Mouse (Mus musculus): ENCODE results near the gene Morn4. TPM values are rescaled to one million over a fixed set of nuclear protein-coding genes. Genes with fewer than 3 reads are reported as not detected.
A peak's percentile ranks its signal among the peaks of the same experiment; 100 is the strongest.

Morn4 gene
- polyA plus RNA-seq, 1 experiment = 190 TPM

DNA sequence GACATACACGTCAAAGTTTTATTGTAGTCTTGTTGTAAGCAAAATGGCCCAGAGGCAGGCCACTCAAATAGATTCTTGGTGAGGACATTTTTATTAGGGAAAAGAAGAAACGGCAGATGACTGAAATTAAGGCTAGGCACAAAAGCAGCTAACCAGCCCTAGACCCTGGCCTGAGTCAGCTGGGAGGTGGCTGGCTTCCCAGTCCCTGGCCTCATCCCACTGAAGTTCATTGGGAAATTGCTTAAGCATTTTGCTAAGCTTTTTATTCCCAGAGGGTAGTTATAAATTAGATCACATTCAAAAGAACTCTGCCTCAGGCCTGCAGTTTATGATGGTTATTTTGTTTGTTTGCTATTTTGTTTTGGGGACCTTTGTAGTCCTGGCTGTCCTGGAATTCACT lies 30.3 kb downstream of the Morn4 start:
- Histone ChIP-seq H3K36me3 (ENCODE audit: control insufficient read depth, insufficient read depth, low read length) (no peaks in the 10 kb centered on the region), H3K27ac (ENCODE audit: control insufficient read depth, insufficient read depth, low read depth, low read length) (no peak overlapping the region), H3K27me3 (ENCODE audit: control insufficient read depth, insufficient read depth, low read length) (no peaks in the 10 kb centered on the region), H3K4me3 (ENCODE audit: control insufficient read depth, low read depth, low read length) (no peak overlapping the region), H3K4me1 (ENCODE audit: control insufficient read depth, insufficient read depth, low read length) (peaks cover 10% of the 10 kb centered on the region)
- TF ChIP-seq POLR2A (IDR thresholded peaks at IDR 0.05; ENCODE audit: control insufficient read depth, low read depth, low read length) (no peak), CTCF (IDR thresholded peaks at IDR 0.05; ENCODE audit: control insufficient read depth, insufficient read depth, insufficient replicate concordance, low read depth, low read length) (no peak)

DNA sequence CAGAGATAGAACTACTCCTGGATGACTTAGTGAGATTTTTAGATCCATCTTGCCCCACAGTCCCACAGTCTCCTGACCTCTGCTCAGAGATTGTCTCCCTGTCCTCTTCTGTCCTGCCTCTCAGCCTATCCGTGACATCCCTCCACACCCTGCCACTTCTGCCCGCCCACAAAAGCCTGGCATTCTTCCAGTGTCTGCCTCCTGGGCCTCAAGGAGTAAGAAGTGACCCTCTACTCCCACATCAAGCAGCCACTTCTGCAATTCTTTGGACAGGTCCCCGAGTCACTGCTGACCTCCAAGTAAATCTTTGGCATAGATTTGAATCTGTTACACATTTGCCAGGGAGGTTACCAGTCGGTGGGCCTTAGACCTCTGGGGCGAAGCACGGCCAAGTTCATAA lies 31.9 kb downstream of the Morn4 start:
- H3K27me3 ChIP-seq (ENCODE audit: control insufficient read depth, insufficient read depth, low read length) = no peaks in the 10 kb centered on the region
- no peaks in the 10 kb centered on the region for H3K36me3 ChIP-seq (ENCODE audit: control insufficient read depth, insufficient read depth, low read length)
- TF ChIP-seq CTCF (IDR thresholded peaks at IDR 0.05; ENCODE audit: control insufficient read depth, insufficient read depth, insufficient replicate concordance, low read depth, low read length) (no peak), POLR2A (IDR thresholded peaks at IDR 0.05; ENCODE audit: control insufficient read depth, low read depth, low read length) (no peak)
- H3K4me1 ChIP-seq (ENCODE audit: control insufficient read depth, insufficient read depth, low read length) = peaks cover 5% of the 10 kb centered on the region; the same call in 1 of the 2 replicates
- peak overlapping the region; percentile 91 for H3K4me3 ChIP-seq (ENCODE audit: control insufficient read depth, low read depth, low read length)
- no peak overlapping the region for H3K27ac ChIP-seq (ENCODE audit: control insufficient read depth, insufficient read depth, low read depth, low read length)

DNA sequence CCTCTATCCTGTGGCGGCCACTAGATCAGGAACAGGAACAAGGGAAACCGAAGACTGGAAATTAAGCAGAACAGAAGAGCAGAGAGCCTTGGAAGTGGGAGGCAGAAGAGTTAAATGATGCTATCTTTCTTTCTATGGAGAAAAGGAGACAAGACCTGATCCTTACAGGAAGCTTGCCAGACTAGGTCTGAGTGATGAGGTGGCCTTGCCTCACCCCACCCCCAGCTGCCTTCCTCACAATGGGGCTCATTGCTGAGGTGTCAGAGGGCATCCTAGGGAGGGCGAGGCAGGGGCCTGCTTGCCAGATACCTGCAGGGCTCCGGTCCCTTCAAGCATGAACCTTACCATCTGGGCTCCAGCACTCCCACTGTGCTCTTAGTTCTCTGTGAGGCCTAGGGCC lies 34.2 kb downstream of the Morn4 start, which contains the start of gene 4933411K16Rik:
Gene 4933411K16Rik, plus strand, starts transcription at position 301 of the 400 bp plus-strand sequence.
- Histone ChIP-seq H3K4me1 (ENCODE audit: control insufficient read depth, insufficient read depth, low read length) (no peaks in the 10 kb centered on the region; the same call in 1 of the 2 replicates), H3K27me3 (ENCODE audit: control insufficient read depth, insufficient read depth, low read length) (no peaks in the 10 kb centered on the region), H3K36me3 (ENCODE audit: control insufficient read depth, insufficient read depth, low read length) (no peaks in the 10 kb centered on the region), H3K27ac (ENCODE audit: control insufficient read depth, insufficient read depth, low read depth, low read length) (peak within 1 kb of the TSS; percentile 83), H3K4me3 (ENCODE audit: control insufficient read depth, low read depth, low read length) (peak within 1 kb of the TSS; percentile 91)
- no peak for TF ChIP-seq CTCF (IDR thresholded peaks at IDR 0.05; ENCODE audit: control insufficient read depth, insufficient read depth, insufficient replicate concordance, low read depth, low read length)
- peak; percentile 68; the same call in 1 of the 2 replicates for TF ChIP-seq POLR2A (IDR thresholded peaks at IDR 0.05; ENCODE audit: control insufficient read depth, low read depth, low read length)

DNA sequence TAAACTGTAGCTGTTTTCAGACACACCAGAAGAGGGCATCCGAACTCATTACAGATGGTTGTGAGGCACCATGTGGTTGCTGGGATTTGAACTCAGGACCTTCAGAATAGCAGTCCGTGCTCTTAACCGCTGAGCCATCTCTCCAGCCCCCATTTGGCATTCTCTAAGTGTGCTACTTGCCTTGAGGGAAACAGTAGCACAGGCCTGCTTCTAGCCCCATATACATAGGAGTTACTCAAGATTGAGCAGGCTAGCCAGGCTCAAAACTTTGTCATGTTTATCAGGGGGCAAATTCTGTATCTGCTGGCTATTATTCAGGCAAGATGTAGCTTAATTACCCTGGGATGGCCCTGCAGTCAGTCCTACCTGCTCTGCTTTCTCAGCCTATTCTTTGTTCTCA lies 34.8 kb downstream of the Morn4 start:
- Histone ChIP-seq H3K27ac (ENCODE audit: control insufficient read depth, insufficient read depth, low read depth, low read length) (peak overlapping the region; percentile 83), H3K27me3 (ENCODE audit: control insufficient read depth, insufficient read depth, low read length) (no peaks in the 10 kb centered on the region), H3K4me1 (ENCODE audit: control insufficient read depth, insufficient read depth, low read length) (no peaks in the 10 kb centered on the region; the same call in 1 of the 2 replicates), H3K36me3 (ENCODE audit: control insufficient read depth, insufficient read depth, low read length) (no peaks in the 10 kb centered on the region), H3K4me3 (ENCODE audit: control insufficient read depth, low read depth, low read length) (peak overlapping the region; percentile 91)
- TF ChIP-seq CTCF (IDR thresholded peaks at IDR 0.05; ENCODE audit: control insufficient read depth, insufficient read depth, insufficient replicate concordance, low read depth, low read length) (no peak), POLR2A (IDR thresholded peaks at IDR 0.05; ENCODE audit: control insufficient read depth, low read depth, low read length) (no peak)

DNA sequence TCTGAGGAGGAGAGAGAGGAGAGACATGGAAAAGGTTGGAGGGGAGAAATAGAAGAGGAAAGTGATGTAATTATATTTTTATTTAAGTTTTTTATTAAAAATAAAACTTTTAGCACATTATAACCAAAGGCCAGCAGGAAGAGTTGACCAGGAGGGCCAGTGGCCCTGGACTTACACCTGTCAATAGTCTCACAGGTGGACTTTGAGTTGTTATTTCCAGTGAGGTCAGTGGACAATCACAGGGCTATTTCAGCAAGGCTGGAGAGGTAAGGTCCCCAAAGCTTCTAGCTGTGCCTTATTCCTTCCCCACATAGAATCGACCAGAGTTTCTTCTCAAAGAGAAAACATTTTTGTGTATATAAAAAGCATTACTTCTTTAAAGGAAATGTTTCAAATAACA lies 35.9 kb downstream of the Morn4 start:
- Histone ChIP-seq H3K27me3 (ENCODE audit: control insufficient read depth, insufficient read depth, low read length) (no peaks in the 10 kb centered on the region), H3K4me1 (ENCODE audit: control insufficient read depth, insufficient read depth, low read length) (peaks cover 8% of the 10 kb centered on the region), H3K4me3 (ENCODE audit: control insufficient read depth, low read depth, low read length) (no peak overlapping the region), H3K27ac (ENCODE audit: control insufficient read depth, insufficient read depth, low read depth, low read length) (no peak overlapping the region), H3K36me3 (ENCODE audit: control insufficient read depth, insufficient read depth, low read length) (no peaks in the 10 kb centered on the region)
- TF ChIP-seq CTCF (IDR thresholded peaks at IDR 0.05; ENCODE audit: control insufficient read depth, insufficient read depth, insufficient replicate concordance, low read depth, low read length) = no peak
- TF ChIP-seq POLR2A (IDR thresholded peaks at IDR 0.05; ENCODE audit: control insufficient read depth, low read depth, low read length) = no peak

DNA sequence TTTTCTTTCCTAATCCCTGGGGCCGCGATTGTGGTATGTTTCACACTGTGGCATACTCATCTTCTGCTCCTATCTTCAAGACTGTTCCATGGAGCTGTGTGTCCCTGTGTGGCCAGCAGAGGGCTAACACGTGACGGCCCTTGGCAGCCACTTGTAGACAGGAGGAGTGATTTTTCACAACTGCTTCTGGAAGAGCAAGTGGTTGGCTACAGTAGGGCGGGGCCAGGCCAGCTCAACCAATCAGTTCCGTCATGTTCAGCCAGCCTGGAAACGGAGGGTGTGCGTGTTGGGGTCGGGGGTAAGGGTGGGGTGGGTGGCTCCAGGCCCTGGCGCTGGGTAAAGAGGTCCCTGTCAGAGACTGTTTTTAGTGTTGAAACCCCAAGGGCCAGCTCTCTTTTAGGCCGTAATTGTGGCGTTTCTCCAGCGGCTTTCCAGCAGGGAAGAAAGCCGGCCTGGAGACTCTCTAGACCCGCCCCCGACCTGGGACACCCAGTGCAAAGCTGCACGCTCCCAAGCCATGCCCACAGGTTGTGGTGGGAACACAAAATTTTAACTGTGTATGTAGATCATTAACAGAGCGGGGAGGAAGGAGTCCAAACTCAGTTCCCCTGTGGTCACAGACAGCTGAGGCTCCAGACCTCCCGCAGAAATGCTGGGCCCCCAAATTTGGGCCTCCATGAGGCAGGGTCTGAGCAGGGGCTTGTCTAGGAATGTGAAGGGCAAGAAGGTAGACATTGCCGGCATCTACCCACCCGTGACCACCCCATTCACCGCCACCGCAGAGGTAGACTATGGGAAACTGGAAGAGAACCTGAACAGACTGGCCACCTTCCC lies 40.7 kb downstream of the Morn4 start, which contains the start of gene Hoga1:
Gene Hoga1, plus strand, starts transcription at position 342 of the 834 bp plus-strand sequence.
- Histone ChIP-seq H3K4me3 (ENCODE audit: control insufficient read depth, low read depth, low read length) (peak within 1 kb of the TSS; percentile 28), H3K27me3 (ENCODE audit: control insufficient read depth, insufficient read depth, low read length) (no peaks in the 10 kb centered on the region), H3K4me1 (ENCODE audit: control insufficient read depth, insufficient read depth, low read length) (peaks cover 15% of the 10 kb centered on the region), H3K36me3 (ENCODE audit: control insufficient read depth, insufficient read depth, low read length) (no peaks in the 10 kb centered on the region), H3K27ac (ENCODE audit: control insufficient read depth, insufficient read depth, low read depth, low read length) (no peak within 1 kb of the TSS)
- TF ChIP-seq CTCF (IDR thresholded peaks at IDR 0.05; ENCODE audit: control insufficient read depth, insufficient read depth, insufficient replicate concordance, low read depth, low read length) (peak; percentile 64; the same call in 1 of the 2 replicates), POLR2A (IDR thresholded peaks at IDR 0.05; ENCODE audit: control insufficient read depth, low read depth, low read length) (no peak)

DNA sequence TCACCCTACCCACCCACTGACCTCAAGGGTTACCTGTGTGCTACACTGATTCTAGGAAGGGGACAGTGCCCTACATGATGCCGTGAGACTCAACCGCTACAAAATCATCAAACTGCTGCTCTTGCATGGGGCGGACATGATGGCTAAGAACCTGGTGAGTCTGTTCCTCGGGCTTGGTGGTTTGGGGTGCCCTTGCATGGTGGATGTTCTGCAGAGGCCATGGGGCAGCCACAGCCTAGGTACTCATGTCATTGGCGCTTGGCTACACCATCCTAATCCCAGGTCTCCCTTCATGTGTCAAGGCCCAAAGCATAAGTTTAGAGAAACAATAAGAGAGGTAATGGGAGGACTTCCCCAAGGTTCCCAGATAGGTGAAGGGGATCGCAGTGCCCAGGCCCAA lies 42.2 kb downstream of the Morn4 start:
- H3K36me3 ChIP-seq (ENCODE audit: control insufficient read depth, insufficient read depth, low read length) = no peaks in the 10 kb centered on the region
- TF ChIP-seq CTCF (IDR thresholded peaks at IDR 0.05; ENCODE audit: control insufficient read depth, insufficient read depth, insufficient replicate concordance, low read depth, low read length) = no peak
- no peak for TF ChIP-seq POLR2A (IDR thresholded peaks at IDR 0.05; ENCODE audit: control insufficient read depth, low read depth, low read length)
- H3K27me3 ChIP-seq (ENCODE audit: control insufficient read depth, insufficient read depth, low read length) = no peaks in the 10 kb centered on the region
- H3K4me1 ChIP-seq (ENCODE audit: control insufficient read depth, insufficient read depth, low read length) = peaks cover 18% of the 10 kb centered on the region
- H3K27ac ChIP-seq (ENCODE audit: control insufficient read depth, insufficient read depth, low read depth, low read length) = no peak overlapping the region
- no peak overlapping the region for H3K4me3 ChIP-seq (ENCODE audit: control insufficient read depth, low read depth, low read length)

Measured in testis, adult 2 months (tissue).